Mouse (Mus musculus) cerebellum, adult 8-10 months (tissue): Measurements from ENCODE around the gene Gjc2.

Experiments used
- DNase-seq: peaks from one replicate; pipeline ENCODE4 v3.0.0; 2022

The Gjc2 gene

GRCm38 (mm10) chr11:59155900-59156299 lies 27.1 kb downstream of the Gjc2 start:
- no peak for DNase-seq

DNA sequence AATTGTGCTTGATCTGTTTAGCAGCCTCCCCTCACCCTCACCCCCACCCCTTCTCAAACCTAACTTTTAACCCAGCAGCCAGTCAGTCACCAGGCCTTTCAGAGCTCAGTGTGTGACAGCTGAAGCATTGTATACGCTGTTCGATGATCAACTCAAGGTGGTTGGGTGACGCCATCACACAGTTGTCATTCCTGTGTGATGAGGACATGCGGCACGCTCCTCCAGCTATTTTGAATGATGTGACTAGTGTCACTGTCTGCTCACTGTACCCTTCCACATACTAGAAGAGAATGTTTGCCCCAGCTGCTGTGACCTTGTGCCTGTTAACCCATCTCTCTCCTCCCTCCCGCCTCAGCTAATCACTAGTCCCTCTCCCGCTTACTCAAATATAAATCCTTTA lies 28.8 kb downstream of the Gjc2 start:
- DNase-seq, result no peak

GRCm38 (mm10) chr11:59151729-59152128 lies 31.3 kb downstream of the Gjc2 start:
- no peak for DNase-seq

- DNase-seq, result no peak
Measured at GRCm38 (mm10) chr11:59149302-59149701, 33.7 kb downstream of the Gjc2 start.

DNA sequence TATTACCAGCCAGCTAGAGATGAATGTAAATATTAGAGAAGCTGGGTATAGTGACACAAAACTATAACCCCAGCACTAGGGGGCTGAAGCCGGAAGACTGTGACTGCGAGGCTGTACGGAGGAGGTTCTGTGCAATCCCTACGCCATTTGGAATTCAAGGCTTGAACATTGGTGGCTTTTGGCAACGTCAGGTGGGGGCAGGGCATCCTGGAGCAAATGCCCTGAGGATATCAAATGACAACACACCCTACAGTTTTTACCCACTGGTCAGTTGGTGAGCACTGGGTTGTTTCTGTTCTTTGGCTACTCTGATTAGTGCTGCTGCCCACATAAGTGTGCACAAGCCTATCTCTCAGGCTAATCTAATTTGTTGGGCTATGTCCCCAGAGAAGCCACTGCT lies 40.1 kb downstream of the Gjc2 start:
- no peak for DNase-seq

GRCm38 (mm10) chr11:59141772-59142370 lies 41.1 kb downstream of the Gjc2 start:
- DNase-seq, result no peak

- no peak for DNase-seq
Measured at GRCm38 (mm10) chr11:59138537-59139486, 44.2 kb downstream of the Gjc2 start.

- no peak for DNase-seq
Measured at GRCm38 (mm10) chr11:59136994-59137706, 45.9 kb downstream of the Gjc2 start.

DNA sequence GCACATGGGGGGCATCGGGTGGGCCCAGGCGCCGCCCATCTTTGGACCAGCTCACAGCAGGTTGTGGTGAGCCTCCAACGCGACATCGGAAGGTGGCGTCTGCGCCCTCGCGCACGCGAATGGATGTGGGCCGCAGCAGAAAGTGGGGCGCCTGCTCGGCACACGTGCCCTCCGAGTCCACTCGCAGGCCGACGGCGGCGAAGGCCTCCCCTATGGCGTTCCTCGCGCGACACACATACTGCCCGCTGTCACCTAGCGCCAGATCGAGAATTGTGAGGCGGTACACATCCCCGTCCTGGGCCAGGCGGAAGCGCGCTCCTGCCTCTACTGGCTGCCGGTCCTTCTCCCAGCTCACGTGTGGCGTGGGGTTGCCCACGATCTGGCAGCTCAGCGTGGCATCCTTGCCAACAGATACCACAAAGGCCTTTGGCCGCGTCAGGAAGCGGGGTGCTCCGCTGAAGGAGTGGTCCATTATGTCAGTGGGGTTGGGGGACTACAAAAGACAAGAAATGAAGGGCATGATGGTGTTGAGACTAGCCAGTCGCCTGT lies 47.0 kb downstream of the Gjc2 start, which contains the start of gene Obscn:
Gene Obscn (minus strand): TSS at position 499 of the 549 bp plus-strand sequence.
- no peak for DNase-seq

- no peak for DNase-seq
Measured at GRCm38 (mm10) chr11:59135051-59135820, 47.8 kb downstream of the Gjc2 start.

- DNase-seq, result no peak
Measured at GRCm38 (mm10) chr11:59134373-59134997, 48.5 kb downstream of the Gjc2 start.

DNA sequence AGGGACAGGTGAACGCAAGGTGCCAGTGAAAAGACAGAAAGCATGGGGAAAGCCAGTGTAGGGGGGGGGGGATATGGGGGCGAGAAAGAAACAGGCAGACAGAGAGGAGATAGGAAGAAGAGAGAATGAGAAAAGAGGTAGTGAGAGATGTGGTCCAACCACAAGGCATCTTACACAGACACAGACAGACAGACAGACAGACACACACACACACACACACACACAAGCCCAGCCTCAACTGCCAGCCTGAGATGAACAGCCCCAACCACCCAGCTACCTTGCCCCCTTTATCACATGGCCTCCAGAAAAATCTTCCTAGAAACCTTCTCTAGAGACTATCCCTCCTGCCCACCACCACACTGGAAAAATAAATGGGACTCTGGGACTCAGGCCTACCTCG lies 50.9 kb downstream of the Gjc2 start:
- no peak for DNase-seq

DNA sequence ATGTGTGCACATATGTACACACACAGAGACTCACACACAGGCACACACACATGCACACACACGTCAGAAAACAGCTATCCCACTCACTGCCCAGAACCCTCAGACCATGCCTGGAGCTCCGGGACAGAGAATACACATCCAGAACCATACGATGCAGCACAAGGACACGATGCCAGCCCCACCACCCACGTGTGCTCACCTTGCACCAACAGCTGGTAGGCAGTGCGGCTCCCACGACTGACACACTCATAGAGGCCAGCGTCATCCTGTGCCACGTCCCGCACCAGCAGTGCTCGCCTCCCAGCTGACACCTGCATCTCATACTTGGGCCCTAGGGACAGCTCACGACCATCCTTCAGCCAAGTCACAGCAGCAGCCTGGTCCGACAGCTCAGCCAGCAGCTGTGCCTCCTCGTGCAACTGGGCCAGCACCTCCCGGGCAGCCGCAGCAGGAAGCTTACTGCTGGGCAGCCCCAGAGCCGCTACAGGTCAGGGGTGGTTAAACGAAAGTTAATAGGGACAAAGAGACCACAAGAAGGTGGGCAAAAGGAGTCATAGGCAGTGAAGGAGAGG lies 51.6 kb downstream of the Gjc2 start:
- DNase-seq, result no peak

DNA sequence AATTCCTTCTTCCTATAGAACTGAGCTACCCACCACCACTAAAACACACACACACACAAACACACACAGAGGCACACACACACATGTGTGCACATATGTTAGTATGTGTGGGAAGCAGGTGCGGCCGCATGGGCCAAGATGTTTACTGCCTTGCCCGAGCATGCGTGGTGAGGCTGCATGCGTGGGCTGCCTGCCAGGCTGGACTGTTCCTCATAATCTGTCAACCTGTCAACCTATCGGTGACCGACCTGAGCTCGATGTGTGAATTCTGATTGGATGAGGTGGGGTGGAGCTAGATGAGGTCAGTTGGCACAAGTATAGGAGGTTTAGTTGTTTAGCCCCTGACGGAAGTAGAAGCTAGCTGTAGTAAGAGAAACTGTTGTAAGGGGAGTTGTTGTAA lies 52.2 kb downstream of the Gjc2 start:
- no peak for DNase-seq
